Mouse (Mus musculus) cerebellum, postnatal 25 days (tissue): Measurements from ENCODE around the gene Asf1a.
A peak's percentile ranks its signal among the peaks of the same experiment; 100 is the strongest.
"Not testable (repeated sequence)": the region's sequence is repeated elsewhere in the genome, so short reads cannot be mapped to it uniquely, and the experiment has no call there.

Experiments
- DNase-seq, 2 experiments: peaks; one replicate each; pipeline ENCODE4 v3.0.0; 2021; ENCODE audit warnings: mixed read lengths in 2 of 2

Asf1a gene

DNA sequence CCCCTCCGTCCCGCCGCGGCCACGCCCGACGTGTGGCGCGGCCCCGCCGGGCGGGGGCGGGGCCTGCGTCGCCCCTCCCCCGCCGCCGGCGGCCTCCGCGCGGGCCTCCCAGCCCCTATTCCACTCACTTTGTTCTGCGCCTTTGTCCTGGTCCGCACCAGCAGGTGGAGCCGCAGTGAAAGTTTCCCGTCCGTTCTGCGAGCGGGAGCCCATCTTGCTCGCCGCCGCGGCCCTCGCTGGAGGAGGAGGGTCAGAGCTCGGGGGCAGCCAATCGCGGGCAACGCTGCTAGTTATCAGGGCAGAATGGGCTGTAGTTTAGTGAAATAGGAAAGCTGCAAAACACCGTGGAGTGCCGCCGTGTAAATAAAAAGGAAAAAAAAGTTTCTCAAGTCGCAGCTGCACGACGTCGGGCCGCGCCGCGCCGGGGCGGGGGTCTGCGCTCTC is at the start of gene Asf1a:
Asf1a (plus strand) TSS at position 81 of the 444 bp plus-strand sequence.
- peak; percentile 97 to 98 for DNase-seq

GRCm38 (mm10) chr10:53562001-53562400 is 34.6 kb upstream of the Asf1a start:
- DNase-seq, result no peak

GRCm38 (mm10) chr10:53565538-53565937 is 31.0 kb upstream of the Asf1a start:
- DNase-seq, result no peak

- DNase-seq, result no peak
Observed at GRCm38 (mm10) chr10:53568531-53568930, 28.0 kb upstream of the Asf1a start.

GRCm38 (mm10) chr10:53580137-53580536 is 16.4 kb upstream of the Asf1a start:
- peak; percentile 17 to 28 for DNase-seq

- DNase-seq, result peak; percentile 53 to 70
Observed at GRCm38 (mm10) chr10:53580621-53581081, 15.9 kb upstream of the Asf1a start.

DNA sequence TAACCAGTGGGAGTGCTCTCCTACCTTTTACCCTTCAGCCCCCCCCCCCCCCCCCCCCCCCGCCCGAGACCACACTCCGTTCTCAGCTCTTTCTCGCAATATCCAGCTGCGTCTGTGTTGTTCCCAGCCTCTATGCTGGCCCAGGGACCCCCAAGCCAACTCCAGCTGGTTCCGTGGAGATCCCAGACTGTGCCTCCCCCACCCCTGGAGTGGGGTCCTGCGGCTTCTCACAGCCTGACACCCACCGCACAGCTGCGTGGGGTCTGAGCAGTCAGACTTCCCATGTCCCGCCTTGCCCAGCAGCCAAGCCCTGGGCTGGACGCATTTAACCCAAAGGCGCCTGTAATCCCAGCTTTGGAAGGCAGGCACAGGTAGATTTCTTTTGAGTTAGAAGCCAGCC is 15.5 kb upstream of the Asf1a start:
- peak in 1 of 2 experiments; percentile 22 for DNase-seq

DNA sequence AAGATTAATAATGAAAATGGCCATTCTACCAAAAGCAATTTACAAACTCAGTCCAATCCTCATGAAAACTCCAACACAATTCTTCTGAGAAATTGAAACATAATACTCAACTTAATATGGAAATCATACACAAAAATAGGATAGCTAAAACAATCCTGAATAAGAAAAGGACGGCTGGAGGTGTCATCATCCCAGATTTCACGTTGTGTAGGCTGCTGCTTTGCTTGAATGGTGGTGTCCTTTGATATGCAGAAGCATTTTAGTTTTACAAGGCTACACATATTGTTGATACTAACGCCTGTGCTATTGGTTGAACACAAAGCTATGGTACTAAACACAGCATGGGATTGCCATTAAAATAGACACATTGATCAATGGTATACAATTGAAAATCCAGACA is 10.8 kb upstream of the Asf1a start:
- no peak for DNase-seq

DNA sequence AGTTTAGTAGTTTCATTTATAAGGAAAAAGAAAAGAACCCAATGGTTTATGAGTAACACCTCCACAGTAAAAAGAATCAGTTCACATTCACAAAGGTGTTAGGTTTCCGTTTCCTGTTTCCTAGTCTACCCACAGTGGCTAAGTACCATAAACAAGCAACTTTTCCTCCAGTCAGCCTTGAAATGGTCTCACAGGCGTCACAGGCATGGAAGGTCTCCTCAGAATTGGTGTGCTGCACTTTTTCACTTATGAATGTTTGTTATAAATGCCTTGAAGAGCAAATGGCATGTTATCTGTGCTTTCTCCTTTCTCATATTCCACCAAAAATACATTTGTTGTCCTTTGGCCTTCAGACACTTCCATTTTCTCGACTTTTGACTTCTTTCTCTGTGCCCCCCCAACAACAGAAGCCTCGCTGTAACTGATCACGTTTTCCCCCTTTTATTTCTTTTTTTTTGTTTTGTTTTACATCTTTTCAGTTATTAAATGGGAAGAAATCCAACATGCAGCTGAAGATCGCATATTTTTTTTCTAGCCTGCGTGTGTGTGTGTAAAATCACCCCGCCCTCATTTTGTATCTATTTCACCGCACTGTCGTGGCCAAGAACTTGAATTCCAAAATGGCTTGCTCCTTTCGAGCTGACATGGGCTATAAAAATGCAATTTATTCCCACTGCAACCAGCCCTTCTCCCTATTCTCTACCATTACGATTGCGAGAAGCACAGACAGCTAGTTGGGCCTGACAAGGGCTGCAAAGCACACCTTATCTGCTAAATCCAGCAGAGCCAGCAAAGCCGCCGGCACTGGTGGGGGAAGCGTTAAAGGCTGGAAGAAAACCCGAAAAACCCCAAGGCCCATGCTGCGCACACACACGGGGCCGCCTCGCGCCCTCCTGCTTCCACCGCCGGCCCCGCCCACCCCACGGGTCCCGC is 547 bp upstream of the Asf1a start:
- no peak for DNase-seq

DNA sequence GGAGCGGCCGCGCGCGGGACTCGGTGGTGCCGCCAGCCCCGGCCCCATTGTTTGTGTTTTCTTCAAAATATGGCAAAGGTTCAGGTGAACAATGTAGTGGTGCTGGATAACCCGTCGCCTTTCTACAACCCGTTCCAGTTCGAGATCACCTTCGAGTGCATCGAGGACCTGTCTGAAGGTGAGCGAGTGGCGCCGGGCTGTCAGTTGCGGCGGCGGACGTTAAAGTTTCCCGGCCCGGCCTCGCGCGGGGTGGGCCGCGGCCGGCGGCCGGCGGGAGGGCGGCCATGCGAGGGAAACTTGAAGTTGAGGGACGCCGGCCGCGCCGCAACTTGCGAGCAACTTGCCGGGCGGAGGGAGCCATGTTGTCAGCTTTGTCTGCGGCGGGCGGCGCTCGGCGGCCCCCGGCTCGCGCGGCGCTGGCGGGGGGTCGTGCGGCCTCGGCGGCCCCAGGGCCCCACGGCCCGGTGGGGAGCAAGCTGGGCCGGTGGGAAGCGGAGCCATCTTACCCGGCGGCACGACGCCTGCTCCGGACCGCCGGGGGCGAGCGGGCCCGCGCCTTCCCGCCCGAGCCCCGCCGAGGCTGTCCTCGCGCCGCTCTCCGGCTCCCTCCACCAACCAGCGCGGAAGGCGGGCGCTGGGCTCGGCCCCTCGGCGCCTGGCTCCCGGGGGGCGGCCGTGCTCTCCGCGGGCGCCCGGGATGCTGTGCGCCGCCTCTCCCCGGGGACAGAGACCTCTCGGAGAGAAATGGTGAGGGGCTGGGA is 744 bp downstream of the Asf1a start:
- DNase-seq, result peak in 1 of 2 experiments; percentile 68

- DNase-seq, result no peak
Observed at GRCm38 (mm10) chr10:53598821-53599220, 2.3 kb downstream of the Asf1a start.

GRCm38 (mm10) chr10:53605328-53605727 is 8.8 kb downstream of the Asf1a start:
- no peak for DNase-seq

- no peak for DNase-seq
Observed at GRCm38 (mm10) chr10:53608274-53608673, 11.7 kb downstream of the Asf1a start.

DNA sequence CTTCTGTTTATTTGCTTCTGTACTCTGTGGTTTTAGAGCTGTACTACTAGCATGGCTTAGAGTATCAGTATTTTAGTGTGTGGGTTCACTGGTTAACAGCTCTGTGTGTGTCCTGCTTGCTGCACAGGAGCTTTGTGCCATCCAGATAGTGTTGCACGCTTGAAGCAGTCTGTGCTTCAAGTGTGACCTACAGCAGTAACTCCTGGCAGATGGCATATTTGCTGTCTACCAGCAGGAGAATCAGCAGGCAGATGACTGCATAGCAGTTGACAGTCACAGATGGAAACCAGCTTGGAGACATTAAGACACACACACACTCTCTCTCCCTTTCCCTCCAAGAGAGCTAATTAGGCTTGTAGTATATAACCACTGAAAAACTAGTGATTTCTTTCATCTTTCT is 15.6 kb downstream of the Asf1a start:
- peak; percentile 78 to 84 for DNase-seq

DNA sequence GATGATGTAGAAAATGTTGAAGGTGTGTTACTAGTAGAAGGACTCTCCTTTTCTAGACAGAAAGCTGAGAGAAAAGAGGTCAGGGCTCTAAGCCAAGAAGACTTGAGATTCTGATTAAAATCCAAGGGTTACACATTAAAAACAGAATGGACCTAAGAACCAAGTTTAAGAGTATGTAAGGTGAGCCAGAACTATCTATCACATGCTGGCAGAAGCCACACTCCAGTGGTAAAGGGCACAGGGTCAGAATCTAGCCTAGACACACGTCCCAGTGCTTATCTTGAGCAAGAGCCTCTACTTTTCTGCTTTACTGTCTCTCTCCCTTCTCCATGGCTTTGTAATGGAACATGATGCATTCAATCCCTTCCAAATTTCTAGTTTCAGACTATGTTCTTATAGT is 17.4 kb downstream of the Asf1a start:
- no peak for DNase-seq

GRCm38 (mm10) chr10:53615850-53616616 is 19.5 kb downstream of the Asf1a start:
- no peak for DNase-seq

DNA sequence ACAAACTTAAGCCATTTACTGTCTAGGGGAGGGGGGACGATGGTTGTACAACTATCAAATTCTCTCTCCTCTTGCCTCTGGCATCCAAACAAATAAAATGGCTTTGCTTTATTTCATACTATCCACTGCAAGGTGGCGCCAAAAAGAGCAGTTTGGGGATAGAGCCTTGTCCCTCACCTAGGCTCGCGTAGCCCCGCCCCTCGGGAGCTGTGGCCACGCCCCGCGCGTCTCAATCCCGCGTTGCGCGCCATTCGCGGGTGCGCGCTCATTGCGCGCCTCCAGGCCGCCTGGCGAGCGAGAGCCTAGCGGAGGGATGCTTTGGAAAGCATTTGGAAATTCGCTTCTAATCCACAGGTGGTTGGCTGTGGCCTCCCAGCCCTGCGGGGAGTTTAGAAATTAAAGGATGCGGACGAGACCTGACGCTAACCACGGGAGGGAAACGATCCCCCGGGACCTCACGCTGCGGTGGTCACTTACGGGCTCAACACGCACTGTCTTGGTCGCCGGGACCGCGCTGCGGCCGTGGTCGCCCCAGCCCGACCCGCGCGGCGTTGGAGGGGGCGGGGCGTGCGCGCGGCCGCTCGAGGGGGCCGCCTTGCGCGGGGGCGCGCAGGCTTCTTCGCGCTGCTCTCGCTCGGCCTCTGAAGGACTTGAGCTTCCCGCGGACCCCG is 32.8 kb downstream of the Asf1a start:
- DNase-seq, result peak; percentile 97 to 99

DNA sequence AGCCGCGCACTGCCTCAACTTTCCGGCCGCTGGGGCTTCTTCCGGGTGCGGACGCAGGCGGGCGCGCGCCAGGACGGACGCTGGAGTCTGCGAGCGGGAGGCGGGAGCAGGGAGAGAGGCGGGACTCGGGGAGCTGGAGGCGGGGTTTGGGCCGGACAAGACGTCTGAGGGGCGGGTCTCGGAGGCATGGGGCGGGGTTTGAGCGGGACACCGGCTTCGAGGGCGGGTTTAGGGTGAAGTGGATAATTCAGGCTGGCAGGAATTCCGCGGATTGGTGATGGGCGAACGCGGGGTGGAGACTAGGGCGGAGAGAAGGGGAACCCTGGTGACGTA is 33.3 kb downstream of the Asf1a start:
- DNase-seq, result peak; percentile 95 to 99

DNA sequence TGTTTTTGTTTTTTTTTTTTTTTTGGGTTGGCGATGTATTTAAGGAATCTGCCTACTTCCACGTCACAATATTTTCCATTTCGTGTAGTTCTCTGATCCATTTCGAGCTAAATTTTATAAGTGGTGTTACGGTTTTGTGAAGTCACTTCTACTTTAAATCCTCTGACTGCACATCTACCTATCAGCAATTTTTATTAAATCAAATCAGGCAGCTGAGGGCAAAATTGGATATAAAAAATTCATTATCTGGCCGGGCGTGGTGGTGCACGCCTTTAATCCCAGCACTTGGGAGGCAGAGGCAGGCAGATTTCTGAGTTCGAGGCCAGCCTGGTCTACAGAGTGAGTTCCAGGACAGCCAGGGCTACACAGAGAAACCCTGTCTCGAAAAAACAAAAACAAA is 33.8 kb downstream of the Asf1a start, which contains the start of gene Mcm9:
Mcm9 (minus strand) TSS at position 101 of the 400 bp plus-strand sequence.
- not testable (repeated sequence) for DNase-seq

DNA sequence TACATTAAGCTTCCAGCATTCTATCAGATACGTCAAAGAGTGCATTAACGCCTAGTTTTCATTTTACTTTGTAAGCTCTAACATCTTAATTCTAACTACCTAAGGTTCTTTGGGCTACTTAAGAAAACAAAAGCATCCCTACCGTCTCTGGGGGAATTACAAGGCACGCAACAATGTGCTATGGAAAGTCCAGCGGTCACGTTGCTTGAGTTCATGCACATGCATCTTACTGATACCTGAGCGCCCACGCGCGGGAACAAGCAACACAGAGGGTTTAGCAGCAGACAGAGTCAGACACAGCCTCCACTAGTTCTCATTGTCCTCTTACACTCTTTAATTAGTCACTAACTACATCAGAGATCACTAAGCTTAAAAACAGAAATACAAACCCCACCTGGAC is 37.6 kb downstream of the Asf1a start:
- no peak for DNase-seq

- no peak for DNase-seq
Observed at GRCm38 (mm10) chr10:53635246-53635971, 38.9 kb downstream of the Asf1a start.
